Mouse (Mus musculus): ENCODE data around the gene Slc25a11. TPM values are rescaled to one million over a fixed set of nuclear protein-coding genes. Genes with fewer than 3 reads are reported as not detected.
A peak's percentile ranks its signal among the peaks of the same experiment; 100 is the strongest.

The Slc25a11 gene
- total and polyA plus RNA-seq, 2 experiments from 2014 or later, result 154 to 168 TPM

DNA sequence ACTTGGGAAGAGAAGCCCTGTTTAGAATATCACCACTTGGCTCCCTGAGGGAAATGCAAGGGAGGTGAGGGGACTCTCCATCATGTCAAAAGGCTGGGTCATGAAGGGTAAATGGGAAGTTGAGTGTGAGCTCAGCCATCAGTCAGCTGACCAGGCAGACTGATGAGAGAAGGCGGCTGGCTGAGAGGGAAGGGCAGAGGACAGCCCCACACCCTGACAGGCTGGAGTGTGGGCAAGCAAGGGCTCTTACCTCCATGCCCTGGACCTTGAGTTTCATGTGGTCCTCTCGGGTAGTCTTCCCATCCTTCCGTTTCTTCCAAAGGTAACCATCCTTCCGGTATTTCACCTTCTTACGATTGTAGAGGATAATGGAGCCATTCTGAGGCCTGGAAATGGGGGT is 36.4 kb upstream of the Slc25a11 start:
- TF ChIP-seq CTCF (IDR thresholded peaks at IDR 0.05; ENCODE audit: low read depth), result no peak
- no peaks in the 10 kb centered on the region for H3K9me3 ChIP-seq (ENCODE audit: low read length)
- ATAC-seq, result no peak
- no peak overlapping the region for H3K4me3 ChIP-seq (ENCODE audit: low read length)
- H3K36me3 ChIP-seq (ENCODE audit: insufficient read depth, low read length), result peaks cover 27% of the 10 kb centered on the region
- H3K9ac ChIP-seq (replicated peaks; ENCODE audit: low read length), result no peak overlapping the region
- no peak for DNase-seq (ENCODE audit: low spot score)
- H3K4me1 ChIP-seq (ENCODE audit: insufficient read depth, low read length), result peaks cover 21% of the 10 kb centered on the region
- no peaks in the 10 kb centered on the region for H3K27me3 ChIP-seq (ENCODE audit: insufficient read depth, low read length)
- no peak overlapping the region for H3K27ac ChIP-seq
- WGBS, result 87% methylated on average over 5 of the region's 5 CpGs
- no peak overlapping the region for H3K4me2 ChIP-seq (ENCODE audit: low read depth, low read length)

DNA sequence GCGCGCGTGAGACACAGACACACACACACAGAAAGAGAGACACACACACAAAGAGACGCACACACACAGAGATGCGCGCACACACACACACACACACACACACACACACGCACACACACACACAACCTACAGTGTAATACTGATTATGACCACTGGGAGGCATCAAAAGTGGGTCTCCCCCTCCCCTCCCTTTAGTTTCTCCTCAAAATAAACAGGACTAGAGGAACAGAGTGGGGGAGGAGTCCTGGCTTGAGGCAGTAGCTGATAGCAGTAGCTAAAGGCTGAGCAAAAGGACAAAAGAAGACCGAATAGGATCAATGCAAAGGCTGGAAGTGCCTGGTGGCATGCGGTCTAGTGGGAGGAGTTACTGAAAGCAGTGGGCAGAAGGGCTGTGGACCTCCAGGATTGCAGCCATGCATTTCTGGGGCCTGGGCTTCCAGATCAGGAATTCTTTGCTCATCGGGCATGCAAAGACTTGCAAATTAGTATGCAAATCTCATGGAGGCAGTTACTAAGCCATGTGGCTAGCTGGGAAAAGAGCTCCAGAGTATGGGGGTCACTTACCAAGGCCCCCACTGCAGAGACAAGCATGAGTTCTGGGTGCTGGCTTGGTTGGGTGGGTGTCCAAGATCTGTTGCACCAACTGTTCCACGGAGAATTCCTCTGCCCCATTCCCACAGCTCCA is 34.8 kb upstream of the Slc25a11 start:
- peak; percentile 93 for TF ChIP-seq CTCF (IDR thresholded peaks at IDR 0.05; ENCODE audit: low read depth)
- Histone ChIP-seq H3K27ac (peak overlapping the region; percentile 59; the same call in 1 of the 2 replicates), H3K9me3 (ENCODE audit: low read length) (no peaks in the 10 kb centered on the region), H3K9ac (replicated peaks; ENCODE audit: low read length) (no peak overlapping the region), H3K36me3 (ENCODE audit: insufficient read depth, low read length) (peaks cover 32% of the 10 kb centered on the region), H3K4me3 (ENCODE audit: low read length) (no peak overlapping the region), H3K27me3 (ENCODE audit: insufficient read depth, low read length) (no peaks in the 10 kb centered on the region), H3K4me2 (ENCODE audit: low read depth, low read length) (no peak overlapping the region), H3K4me1 (ENCODE audit: insufficient read depth, low read length) (peaks cover 14% of the 10 kb centered on the region; the same call in 1 of the 2 replicates)
- 11% methylated on average over 11 of the region's 11 CpGs for WGBS
- ATAC-seq (peak; percentile 89), DNase-seq (ENCODE audit: low spot score) (peak; percentile 88)

DNA sequence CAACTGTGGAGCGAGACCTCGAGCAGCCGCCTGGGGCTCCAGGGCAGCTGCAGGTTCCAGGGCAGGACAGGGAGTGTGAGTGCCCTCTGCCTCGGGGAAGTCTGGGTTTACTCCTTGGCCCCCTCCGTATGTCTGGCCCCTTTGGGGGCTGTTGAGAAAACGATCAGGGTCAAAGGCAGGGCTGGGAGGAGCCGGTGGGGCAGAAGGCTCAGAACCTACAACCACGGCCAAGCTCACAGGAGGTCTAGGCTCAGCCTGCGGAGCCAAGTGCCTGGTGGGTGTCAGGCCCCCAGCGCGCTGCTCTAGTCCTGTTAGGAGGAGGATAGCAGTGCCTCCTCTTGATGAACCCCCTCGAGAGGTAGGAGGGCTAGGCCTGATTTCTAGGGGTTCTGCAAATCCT is 33.9 kb upstream of the Slc25a11 start:
- Histone ChIP-seq H3K9ac (replicated peaks; ENCODE audit: low read length) (no peak overlapping the region), H3K27me3 (ENCODE audit: insufficient read depth, low read length) (no peaks in the 10 kb centered on the region), H3K9me3 (ENCODE audit: low read length) (no peaks in the 10 kb centered on the region), H3K4me3 (ENCODE audit: low read length) (no peak overlapping the region), H3K36me3 (ENCODE audit: insufficient read depth, low read length) (peaks cover 32% of the 10 kb centered on the region), H3K4me2 (ENCODE audit: low read depth, low read length) (no peak overlapping the region), H3K27ac (no peak overlapping the region), H3K4me1 (ENCODE audit: insufficient read depth, low read length) (peaks cover 5% of the 10 kb centered on the region; the same call in 1 of the 2 replicates)
- no peak for DNase-seq (ENCODE audit: low spot score)
- TF ChIP-seq CTCF (IDR thresholded peaks at IDR 0.05; ENCODE audit: low read depth), result no peak
- ATAC-seq, result no peak
- WGBS, result 69% methylated on average over 12 of the region's 12 CpGs

DNA sequence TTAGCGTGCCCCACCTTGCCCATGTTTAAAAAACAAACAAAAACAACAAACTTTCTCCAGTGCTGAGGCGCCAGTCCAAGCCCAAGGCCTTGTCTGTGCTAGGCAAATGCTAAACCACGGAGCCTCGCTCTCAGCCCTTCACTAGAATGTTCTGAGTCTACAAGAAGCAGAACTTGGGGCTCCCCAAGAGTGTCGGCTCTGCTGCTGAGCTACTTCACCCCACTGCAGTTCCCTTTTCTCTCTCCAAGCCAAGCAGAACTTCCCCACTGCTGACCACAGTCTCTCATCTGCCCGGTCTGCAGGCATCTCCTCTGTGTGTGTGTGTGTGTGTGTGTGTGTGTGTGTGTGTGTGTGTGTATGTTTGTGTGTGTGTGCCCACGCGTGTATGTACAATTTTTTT is 32.6 kb upstream of the Slc25a11 start:
- Histone ChIP-seq H3K27me3 (ENCODE audit: insufficient read depth, low read length) (no peaks in the 10 kb centered on the region), H3K27ac (no peak overlapping the region), H3K9me3 (ENCODE audit: low read length) (no peaks in the 10 kb centered on the region), H3K4me2 (ENCODE audit: low read depth, low read length) (no peak overlapping the region), H3K9ac (replicated peaks; ENCODE audit: low read length) (no peak overlapping the region), H3K36me3 (ENCODE audit: insufficient read depth, low read length) (peaks cover 40% of the 10 kb centered on the region), H3K4me1 (ENCODE audit: insufficient read depth, low read length) (peaks cover 4% of the 10 kb centered on the region; the same call in 1 of the 2 replicates), H3K4me3 (ENCODE audit: low read length) (no peak overlapping the region)
- DNase-seq (ENCODE audit: low spot score) (no peak), ATAC-seq (no peak)
- 94% methylated on average over 8 of the region's 8 CpGs for WGBS
- no peak for TF ChIP-seq CTCF (IDR thresholded peaks at IDR 0.05; ENCODE audit: low read depth)

DNA sequence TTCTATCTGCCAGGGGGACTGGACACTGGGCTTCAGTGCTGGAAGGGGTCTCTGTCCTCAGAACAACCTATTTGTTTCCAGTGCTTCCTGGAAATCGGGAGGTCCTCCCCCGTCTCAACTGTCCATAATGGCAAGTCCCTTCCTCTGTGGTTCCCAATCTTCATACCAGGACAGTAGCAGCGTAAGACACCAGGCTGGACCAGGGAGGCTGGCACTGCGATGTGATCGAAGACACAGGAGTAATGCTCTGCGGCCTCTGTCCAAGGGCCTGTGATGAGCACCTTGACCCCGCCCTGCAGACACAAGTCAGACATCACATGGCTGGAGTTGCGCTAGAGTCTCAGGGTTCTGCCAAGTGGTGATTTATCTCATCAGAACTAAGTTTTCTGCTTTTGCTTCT is 32.1 kb upstream of the Slc25a11 start:
- Histone ChIP-seq H3K36me3 (ENCODE audit: insufficient read depth, low read length) (peaks cover 36% of the 10 kb centered on the region), H3K9me3 (ENCODE audit: low read length) (no peaks in the 10 kb centered on the region)
- WGBS, result 97% methylated on average over 8 of the region's 8 CpGs

DNA sequence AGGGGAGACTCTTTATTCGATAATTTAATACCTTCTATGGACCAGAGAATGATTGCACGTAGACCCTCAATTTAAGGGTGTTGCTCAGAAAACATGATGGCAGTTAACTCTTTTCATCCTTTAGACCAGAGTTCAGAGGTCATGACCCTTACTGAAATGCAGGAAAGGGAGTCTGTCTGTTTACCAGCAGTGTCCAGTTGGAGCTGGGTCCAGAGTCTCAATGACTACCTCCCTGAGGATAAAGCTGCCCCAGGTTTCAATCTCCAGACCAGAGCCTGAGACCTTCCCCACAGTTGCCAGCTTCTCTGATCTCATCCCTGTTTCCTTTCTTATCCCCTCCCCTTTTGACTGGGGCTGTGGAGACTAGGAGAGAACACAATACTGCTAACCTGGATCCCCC is 31.3 kb upstream of the Slc25a11 start:
- no peak overlapping the region for H3K4me2 ChIP-seq (ENCODE audit: low read depth, low read length)
- H3K9me3 ChIP-seq (ENCODE audit: low read length), result no peaks in the 10 kb centered on the region
- DNase-seq (ENCODE audit: low spot score) (no peak), ATAC-seq (no peak)
- H3K27ac ChIP-seq, result no peak overlapping the region
- TF ChIP-seq CTCF (IDR thresholded peaks at IDR 0.05; ENCODE audit: low read depth), result no peak
- H3K4me1 ChIP-seq (ENCODE audit: insufficient read depth, low read length), result peaks cover 4% of the 10 kb centered on the region; the same call in 1 of the 2 replicates
- 64% methylated on average over 2 of the region's 2 CpGs for WGBS
- no peak overlapping the region for H3K9ac ChIP-seq (replicated peaks; ENCODE audit: low read length)
- no peak overlapping the region for H3K4me3 ChIP-seq (ENCODE audit: low read length)
- H3K36me3 ChIP-seq (ENCODE audit: insufficient read depth, low read length), result peaks cover 28% of the 10 kb centered on the region
- H3K27me3 ChIP-seq (ENCODE audit: insufficient read depth, low read length), result no peaks in the 10 kb centered on the region

More for the DNA sequence above, 32.1 kb upstream of the Slc25a11 start:
- Histone ChIP-seq H3K9ac (replicated peaks; ENCODE audit: low read length) (no peak overlapping the region), H3K27ac (no peak overlapping the region), H3K4me3 (ENCODE audit: low read length) (no peak overlapping the region), H3K4me1 (ENCODE audit: insufficient read depth, low read length) (peaks cover 4% of the 10 kb centered on the region; the same call in 1 of the 2 replicates), H3K27me3 (ENCODE audit: insufficient read depth, low read length) (no peaks in the 10 kb centered on the region), H3K4me2 (ENCODE audit: low read depth, low read length) (no peak overlapping the region)
- DNase-seq (ENCODE audit: low spot score), result no peak
- TF ChIP-seq CTCF (IDR thresholded peaks at IDR 0.05; ENCODE audit: low read depth), result no peak
- ATAC-seq, result no peak

DNA sequence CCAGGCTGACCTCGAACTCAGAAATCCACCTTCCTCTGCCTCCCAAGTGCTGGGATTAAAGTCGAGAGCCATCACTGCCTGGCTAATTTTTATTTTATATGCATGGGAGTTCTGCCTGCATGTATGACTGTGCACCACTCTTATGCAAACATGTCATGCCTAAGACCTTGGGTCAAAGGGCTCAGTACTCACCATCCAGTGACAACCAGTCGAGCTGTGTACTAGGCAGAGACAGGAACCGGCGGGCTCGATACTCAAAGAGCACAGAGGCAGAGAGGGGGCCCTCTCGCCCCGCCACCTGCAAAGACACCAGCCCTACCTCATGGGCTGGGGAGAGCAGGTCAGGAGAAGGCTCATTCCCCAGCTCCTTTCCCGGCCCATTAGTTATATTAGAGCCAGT is 30.8 kb upstream of the Slc25a11 start:
- Histone ChIP-seq H3K36me3 (ENCODE audit: insufficient read depth, low read length) (peaks cover 27% of the 10 kb centered on the region), H3K9ac (replicated peaks; ENCODE audit: low read length) (no peak overlapping the region), H3K27me3 (ENCODE audit: insufficient read depth, low read length) (no peaks in the 10 kb centered on the region), H3K4me3 (ENCODE audit: low read length) (no peak overlapping the region), H3K9me3 (ENCODE audit: low read length) (no peaks in the 10 kb centered on the region), H3K27ac (no peak overlapping the region), H3K4me1 (ENCODE audit: insufficient read depth, low read length) (peaks cover 4% of the 10 kb centered on the region; the same call in 1 of the 2 replicates), H3K4me2 (ENCODE audit: low read depth, low read length) (no peak overlapping the region)
- ATAC-seq (no peak), DNase-seq (ENCODE audit: low spot score) (no peak)
- 79% methylated on average over 9 of the region's 9 CpGs for WGBS
- no peak for TF ChIP-seq CTCF (IDR thresholded peaks at IDR 0.05; ENCODE audit: low read depth)
